Mouse (Mus musculus): Measurements from ENCODE around the gene 2410015M20Rik. TPM values are rescaled to one million over a fixed set of nuclear protein-coding genes. Genes with fewer than 3 reads are reported as not detected.
"Not testable (repeated sequence)": the region's sequence is repeated elsewhere in the genome, so short reads cannot be mapped to it uniquely, and the experiment has no call there.

Gene 2410015M20Rik
- polyA plus RNA-seq, 1 experiment from 2014 or later: 259 TPM

- Histone ChIP-seq H3K27ac (ENCODE audit: low read depth) (peak overlapping the region; percentile 53), H3K9me3 (ENCODE audit: low read length) (no peaks in the 10 kb centered on the region), H3K4me2 (ENCODE audit: low read depth, low read length) (no peak overlapping the region), H3K4me3 (ENCODE audit: low read depth, low read length) (no peak overlapping the region), H3K36me3 (replicated peaks; ENCODE audit: insufficient read depth, low read length) (no peaks in the 10 kb centered on the region), H3K4me1 (ENCODE audit: insufficient read depth) (no peaks in the 10 kb centered on the region), H3K27me3 (ENCODE audit: insufficient read depth, low read length) (no peaks in the 10 kb centered on the region), H3K9ac (replicated peaks) (no peak overlapping the region)
- 54% methylated on average over 4 of the region's 4 CpGs for WGBS (ENCODE audit: insufficient replicate concordance)
- DNase-seq (no peak), ATAC-seq (peak; percentile 72)
- TF ChIP-seq CTCF (IDR thresholded peaks at IDR 0.05; ENCODE audit: low read depth): no peak
- TF ChIP-seq EP300 (IDR thresholded peaks at IDR 0.05; ENCODE audit: low read depth): no peak
Measured at GRCm38 (mm10) chr17:56643237-56643636, 33.7 kb upstream of the 2410015M20Rik start.

GRCm38 (mm10) chr17:56634023-56634422 is 24.5 kb upstream of the 2410015M20Rik start:
- ATAC-seq (peak; percentile 40), DNase-seq (no peak)
- 58% methylated on average over 6 of the region's 6 CpGs for WGBS (ENCODE audit: insufficient replicate concordance)
- Histone ChIP-seq H3K4me2 (ENCODE audit: low read depth, low read length) (no peak overlapping the region), H3K27me3 (ENCODE audit: insufficient read depth, low read length) (no peaks in the 10 kb centered on the region), H3K27ac (ENCODE audit: low read depth) (no peak overlapping the region), H3K9me3 (ENCODE audit: low read length) (no peaks in the 10 kb centered on the region), H3K36me3 (replicated peaks; ENCODE audit: insufficient read depth, low read length) (no peaks in the 10 kb centered on the region), H3K4me3 (ENCODE audit: low read depth, low read length) (no peak overlapping the region), H3K4me1 (ENCODE audit: insufficient read depth) (no peaks in the 10 kb centered on the region), H3K9ac (replicated peaks) (no peak overlapping the region)
- TF ChIP-seq EP300 (IDR thresholded peaks at IDR 0.05; ENCODE audit: low read depth) (no peak), CTCF (IDR thresholded peaks at IDR 0.05; ENCODE audit: low read depth) (no peak)

DNA sequence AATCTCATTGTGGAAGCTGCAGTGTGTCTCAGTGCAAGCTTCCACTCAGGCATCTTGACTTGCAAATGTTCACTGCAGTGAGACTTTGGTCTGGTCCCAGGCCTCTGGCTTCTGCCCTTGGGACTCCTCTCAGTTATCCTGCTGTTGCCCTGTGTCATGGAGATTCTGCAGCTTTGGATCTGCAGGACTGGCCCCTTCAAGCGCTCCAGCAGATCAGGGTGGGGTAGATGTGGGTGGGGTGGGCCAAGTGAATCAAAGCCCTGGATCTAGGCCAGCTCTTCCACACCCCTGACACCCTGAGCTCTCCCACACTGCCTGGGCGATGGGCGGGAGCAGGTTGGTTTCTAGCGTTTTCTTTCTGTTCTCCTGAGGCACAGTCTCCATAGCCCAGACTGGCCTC is 22.2 kb upstream of the 2410015M20Rik start:
- Histone ChIP-seq H3K9ac (replicated peaks) (no peak overlapping the region), H3K4me1 (ENCODE audit: insufficient read depth) (peaks cover 12% of the 10 kb centered on the region), H3K4me2 (ENCODE audit: low read depth, low read length) (no peak overlapping the region), H3K27me3 (ENCODE audit: insufficient read depth, low read length) (no peaks in the 10 kb centered on the region), H3K4me3 (ENCODE audit: low read depth, low read length) (no peak overlapping the region), H3K9me3 (ENCODE audit: low read length) (no peaks in the 10 kb centered on the region), H3K36me3 (replicated peaks; ENCODE audit: insufficient read depth, low read length) (no peaks in the 10 kb centered on the region), H3K27ac (ENCODE audit: low read depth) (no peak overlapping the region)
- WGBS (ENCODE audit: insufficient replicate concordance): 52% methylated on average over 4 of the region's 4 CpGs
- DNase-seq (no peak), ATAC-seq (no peak)
- no peak for TF ChIP-seq EP300 (IDR thresholded peaks at IDR 0.05; ENCODE audit: low read depth)
- no peak for TF ChIP-seq CTCF (IDR thresholded peaks at IDR 0.05; ENCODE audit: low read depth)

DNA sequence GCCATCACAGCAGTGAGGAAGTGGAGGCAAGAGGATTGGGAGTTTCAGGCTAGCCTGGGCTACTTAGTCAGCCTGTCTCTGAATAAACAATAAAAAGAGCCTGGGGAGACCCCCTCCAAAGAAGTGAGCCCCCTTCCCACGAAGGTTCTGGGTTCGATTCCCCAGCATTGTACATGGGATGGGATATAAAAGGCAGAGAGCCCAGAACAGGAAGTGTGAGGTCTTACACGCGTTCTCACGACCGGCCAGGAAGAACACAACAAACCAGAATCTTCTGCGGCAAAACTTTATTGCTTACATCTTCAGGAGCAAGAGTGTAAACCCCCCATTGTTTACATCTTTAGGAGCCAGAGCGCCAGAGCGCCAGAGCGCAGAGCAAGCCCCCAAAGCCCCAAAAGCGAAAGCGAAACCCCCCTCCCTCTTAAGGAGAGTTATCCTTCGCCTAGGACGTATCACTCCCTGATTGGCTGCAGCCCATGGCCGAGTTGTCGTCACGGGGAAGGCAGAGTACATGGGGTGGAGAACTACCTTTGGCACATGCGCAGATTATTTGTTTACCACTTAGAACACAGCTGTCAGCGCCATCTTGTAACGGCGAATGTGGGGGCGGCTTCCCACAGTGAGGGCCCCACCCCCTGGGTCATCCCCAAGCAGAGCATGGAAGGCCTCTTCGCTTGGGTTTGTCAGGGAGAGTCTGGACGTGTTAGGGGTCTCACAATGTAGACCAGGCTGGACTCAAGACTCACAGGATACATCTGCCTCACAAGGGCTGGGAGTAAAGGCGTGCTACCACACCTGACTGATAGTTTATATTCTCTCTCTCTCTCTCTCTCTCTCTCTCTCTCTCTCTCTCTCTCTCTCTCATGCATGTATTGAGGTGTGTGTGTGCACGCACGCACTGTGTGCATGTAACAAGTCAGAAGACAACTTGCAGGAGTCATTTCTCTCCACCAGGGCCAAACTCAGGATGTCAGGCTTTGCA is 20.5 kb upstream of the 2410015M20Rik start:
- H3K4me3 ChIP-seq (ENCODE audit: low read depth, low read length); H3K9me3 ChIP-seq (ENCODE audit: low read length); DNase-seq; H3K9ac ChIP-seq (replicated peaks); H3K27me3 ChIP-seq (ENCODE audit: insufficient read depth, low read length); ATAC-seq; H3K27ac ChIP-seq (ENCODE audit: low read depth); H3K36me3 ChIP-seq (replicated peaks; ENCODE audit: insufficient read depth, low read length); H3K4me2 ChIP-seq (ENCODE audit: low read depth, low read length): not testable (repeated sequence)
- 82% methylated on average over 23 of the region's 27 CpGs for WGBS (ENCODE audit: insufficient replicate concordance)
- H3K4me1 ChIP-seq (ENCODE audit: insufficient read depth): peaks cover 20% of the 10 kb centered on the region

DNA sequence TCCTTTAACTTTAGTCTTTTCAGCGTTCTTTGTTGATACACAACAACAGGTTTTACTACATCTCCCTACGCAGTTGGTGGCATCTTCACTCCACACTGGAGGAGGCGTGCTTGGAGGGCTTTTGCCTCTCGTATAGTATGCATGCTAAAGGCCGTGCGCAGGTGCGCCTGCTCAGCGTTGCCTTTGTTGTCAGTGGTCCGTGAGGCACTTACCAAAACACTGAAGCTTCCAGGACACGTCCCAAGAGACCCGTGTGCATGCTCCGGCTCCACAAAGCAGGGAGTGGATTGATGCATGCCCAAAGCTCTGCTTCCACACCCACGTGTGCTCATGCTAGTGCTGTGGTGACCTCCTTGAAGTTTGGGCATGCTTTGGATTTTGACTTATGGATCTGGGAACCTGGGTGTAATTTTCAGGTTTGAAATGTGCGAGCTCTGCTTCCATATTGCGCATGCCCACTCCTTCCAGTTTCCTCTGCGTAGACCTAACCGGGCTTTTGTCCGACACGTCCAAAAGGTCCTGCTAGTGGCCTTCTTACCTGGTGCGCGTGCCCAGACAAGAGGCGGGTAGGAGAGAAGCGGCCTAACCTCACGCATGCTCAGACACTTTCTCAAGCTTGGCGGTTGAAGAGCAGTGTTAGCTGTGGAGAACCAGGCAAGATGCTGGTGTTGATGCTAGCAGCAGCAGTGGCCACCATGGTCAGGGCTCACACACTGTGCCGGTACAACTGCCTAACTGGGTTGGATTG is 18.1 kb upstream of the 2410015M20Rik start, which contains the start of gene Catsperd:
Catsperd (plus strand) TSS at position 614 of the 748 bp plus-strand sequence.
- Histone ChIP-seq H3K27ac (ENCODE audit: low read depth) (peak within 1 kb of the TSS; percentile 80), H3K27me3 (ENCODE audit: insufficient read depth, low read length) (no peaks in the 10 kb centered on the region), H3K9ac (replicated peaks) (peak within 1 kb of the TSS; percentile 86), H3K4me2 (ENCODE audit: low read depth, low read length) (peak within 1 kb of the TSS; percentile 94), H3K4me3 (ENCODE audit: low read depth, low read length) (peak within 1 kb of the TSS; percentile 85), H3K9me3 (ENCODE audit: low read length) (no peaks in the 10 kb centered on the region), H3K36me3 (replicated peaks; ENCODE audit: insufficient read depth, low read length) (peaks cover under 1% of the 10 kb centered on the region; the same call in 1 of the 2 replicates), H3K4me1 (ENCODE audit: insufficient read depth) (peaks cover 23% of the 10 kb centered on the region)
- ATAC-seq (peak; percentile 26), DNase-seq (no peak)
- TF ChIP-seq CTCF (IDR thresholded peaks at IDR 0.05; ENCODE audit: low read depth) (no peak), EP300 (IDR thresholded peaks at IDR 0.05; ENCODE audit: low read depth) (no peak)
- 11% methylated on average over 26 of the region's 26 CpGs for WGBS (ENCODE audit: insufficient replicate concordance)
